Mouse (Mus musculus) frontal cortex, postnatal 25 days (tissue): ENCODE results near the gene Utp6.

Experiments used
- DNase-seq, 2 experiments: peaks; one replicate each; pipeline ENCODE4 v3.0.0; 2022; ENCODE audit warnings: low spot score in 2 of 2

Gene Utp6

DNA sequence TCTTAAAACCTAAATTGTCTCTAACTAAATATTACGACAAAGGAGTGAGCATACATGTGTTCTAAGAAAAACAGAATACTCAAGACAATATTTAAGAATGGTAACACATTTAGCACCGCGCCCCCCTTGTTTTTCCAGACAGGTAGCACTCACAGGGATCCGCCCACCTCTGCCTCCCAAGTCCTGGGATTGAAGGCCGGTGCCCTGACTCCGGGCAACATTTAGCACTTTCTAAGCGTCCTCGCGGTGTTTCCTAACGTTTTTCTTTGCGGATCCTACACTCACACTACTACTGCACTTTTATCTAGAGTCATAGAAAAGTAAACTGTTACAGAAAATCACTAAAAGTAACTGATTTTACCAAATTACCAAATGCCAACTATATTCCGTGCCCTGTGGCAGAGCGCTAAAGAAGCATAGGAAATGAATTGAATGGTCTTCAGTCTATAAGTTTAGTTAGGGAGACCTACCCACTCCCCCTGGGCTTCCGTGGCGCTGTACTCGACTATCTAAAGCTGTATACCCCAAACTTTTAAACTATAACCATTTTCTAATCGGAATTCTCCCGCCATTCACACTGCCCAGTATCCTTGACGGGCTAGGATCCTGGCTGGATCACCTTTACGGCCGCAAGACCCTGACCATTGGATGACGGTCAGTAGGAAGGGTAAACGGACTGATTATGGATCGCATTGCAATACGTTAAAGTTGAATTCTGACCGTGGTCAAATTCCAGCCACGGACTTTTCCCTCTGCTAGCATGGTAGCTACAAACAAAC, 655 bp downstream of the Utp6 start:
- DNase-seq = no peak

DNA sequence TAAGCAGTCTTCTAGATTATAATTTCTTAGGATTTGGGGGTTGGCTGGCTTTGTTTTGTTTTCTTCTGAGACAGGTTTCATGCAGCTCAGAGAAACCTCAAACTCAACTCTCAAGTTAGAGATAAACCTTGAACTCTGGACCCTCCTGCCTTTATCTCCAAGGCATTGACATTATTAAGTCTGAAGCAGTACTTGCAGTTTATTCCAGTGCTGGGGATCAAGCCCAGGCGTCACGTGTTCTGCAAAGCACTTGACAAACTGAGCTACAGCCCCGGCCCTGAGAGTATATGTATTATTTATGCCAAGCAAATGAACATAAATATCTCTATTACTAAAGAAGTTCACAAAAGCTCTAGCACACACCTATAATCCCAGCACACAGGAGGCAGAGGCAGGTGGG, 14.9 kb downstream of the Utp6 start:
- no peak for DNase-seq

DNA sequence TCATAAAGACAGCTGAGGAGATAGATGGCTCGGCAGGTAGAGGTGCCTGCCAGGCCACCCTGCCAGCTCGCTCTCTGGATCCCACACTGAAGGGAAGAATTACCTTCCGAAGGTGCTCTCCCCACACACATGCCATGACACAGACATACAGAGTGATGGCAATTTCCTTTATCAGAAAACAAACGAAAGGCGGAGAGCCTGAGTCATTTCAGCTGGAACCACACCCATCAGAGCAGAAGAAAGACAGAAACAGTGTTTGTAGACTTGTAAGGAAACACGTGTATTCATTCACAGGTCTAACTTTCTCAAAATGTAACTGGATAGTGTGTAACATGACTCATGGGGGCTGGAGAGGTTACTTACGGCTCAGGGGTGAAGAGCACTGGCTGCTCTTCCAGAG, 18.6 kb downstream of the Utp6 start:
- no peak for DNase-seq

DNA sequence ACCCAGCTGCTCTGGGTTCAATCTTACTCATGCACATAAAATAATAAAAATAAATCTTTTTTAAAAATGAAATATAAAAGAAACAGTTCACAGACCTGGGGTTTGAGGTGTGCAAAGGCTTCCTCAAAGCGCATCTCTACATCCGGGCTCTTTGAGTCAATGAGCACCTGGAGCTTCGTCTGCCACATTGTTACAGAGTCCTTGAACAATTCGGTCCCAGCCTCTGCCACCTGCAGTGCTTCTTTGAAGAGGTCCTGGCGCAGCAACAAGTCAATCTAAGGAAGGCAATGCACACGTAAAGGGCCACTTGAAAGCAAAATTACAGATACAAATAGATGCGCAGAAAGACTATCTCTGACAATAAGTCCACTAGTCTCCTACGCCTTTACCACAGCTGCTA, 19.1 kb downstream of the Utp6 start:
- no peak for DNase-seq

DNA sequence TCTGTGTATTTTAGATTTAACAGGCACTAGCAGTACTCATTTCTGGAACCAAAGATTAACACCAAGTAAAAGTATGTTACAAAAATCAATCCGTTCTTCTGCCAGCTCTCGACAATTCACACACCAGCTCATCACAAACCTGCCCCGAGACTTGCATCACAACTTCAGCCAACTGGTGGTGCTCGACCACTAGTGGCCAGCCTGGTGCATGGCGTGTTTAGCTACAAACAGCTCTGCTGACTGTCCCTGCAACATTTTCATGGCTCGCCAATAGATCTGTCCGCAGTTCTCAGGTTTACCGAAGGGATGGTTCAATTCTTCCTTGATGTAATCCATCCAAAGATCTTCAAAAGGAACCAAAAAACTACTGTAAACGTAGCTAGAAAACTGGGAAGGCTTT, 26.4 kb downstream of the Utp6 start:
- DNase-seq = no peak

DNA sequence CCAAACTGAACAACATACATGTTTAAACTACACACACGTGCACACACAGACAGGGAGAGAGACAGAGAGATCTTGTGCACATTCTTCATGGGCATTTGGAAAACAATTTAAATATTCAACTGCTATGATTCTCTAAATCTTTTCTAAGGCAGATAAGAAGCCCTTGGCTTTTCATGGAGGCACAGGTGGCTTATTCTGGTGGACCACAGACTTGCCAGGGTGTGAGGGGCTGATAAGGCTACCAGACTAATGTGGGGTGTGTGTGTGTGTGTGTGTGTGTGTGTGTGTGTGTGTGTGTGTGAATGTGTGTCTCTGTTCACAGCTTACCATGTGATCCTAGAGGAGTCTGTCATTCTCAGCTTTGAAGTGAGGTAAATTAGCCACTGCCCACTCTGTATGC, 39.4 kb downstream of the Utp6 start:
- DNase-seq = no peak

DNA sequence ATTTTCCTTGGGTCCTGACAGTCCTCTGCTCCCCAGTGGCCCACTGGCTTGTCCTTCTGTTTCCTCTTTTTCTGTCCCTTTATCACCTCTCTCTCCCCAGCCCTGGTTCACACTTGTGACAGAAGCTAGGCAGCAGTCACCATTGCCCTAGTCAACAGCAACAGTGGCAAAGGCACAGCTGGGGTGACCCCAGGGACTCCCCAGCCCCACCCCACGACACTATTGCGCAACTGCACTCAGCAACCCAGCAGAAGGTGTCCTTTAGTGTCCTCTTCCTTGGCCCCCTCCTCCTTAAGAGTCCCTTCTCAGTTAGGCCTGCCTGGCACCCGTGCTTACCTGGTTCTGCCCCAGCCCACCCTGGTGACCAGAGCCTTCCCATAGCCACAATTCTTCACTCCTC, 40.0 kb downstream of the Utp6 start:
- DNase-seq = no peak

DNA sequence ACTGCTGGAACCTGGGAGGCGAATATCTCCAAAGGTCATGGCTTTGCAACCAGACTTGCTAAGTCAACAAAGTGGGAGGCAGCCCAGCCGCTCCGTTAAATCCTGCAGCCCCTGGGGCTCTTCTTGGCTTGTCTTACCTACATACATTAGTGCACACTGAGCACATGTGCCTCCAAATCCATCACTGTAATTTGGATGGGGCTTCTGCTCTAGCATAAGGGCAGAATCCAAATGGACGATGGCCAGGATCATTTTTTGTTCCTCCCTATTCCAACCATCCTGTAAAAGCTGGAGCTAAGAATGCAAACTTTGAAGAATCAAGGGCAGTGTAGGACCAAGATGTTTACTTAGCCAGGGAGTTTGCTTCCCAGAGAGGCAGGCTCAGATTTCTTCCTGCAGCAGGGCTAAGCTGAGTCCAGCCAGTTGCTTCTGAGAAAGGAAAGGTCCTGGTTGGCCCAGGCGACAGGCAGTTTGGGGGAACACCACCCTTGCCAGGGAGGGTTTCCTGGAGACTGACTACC, 41.6 kb downstream of the Utp6 start:
- no peak for DNase-seq

DNA sequence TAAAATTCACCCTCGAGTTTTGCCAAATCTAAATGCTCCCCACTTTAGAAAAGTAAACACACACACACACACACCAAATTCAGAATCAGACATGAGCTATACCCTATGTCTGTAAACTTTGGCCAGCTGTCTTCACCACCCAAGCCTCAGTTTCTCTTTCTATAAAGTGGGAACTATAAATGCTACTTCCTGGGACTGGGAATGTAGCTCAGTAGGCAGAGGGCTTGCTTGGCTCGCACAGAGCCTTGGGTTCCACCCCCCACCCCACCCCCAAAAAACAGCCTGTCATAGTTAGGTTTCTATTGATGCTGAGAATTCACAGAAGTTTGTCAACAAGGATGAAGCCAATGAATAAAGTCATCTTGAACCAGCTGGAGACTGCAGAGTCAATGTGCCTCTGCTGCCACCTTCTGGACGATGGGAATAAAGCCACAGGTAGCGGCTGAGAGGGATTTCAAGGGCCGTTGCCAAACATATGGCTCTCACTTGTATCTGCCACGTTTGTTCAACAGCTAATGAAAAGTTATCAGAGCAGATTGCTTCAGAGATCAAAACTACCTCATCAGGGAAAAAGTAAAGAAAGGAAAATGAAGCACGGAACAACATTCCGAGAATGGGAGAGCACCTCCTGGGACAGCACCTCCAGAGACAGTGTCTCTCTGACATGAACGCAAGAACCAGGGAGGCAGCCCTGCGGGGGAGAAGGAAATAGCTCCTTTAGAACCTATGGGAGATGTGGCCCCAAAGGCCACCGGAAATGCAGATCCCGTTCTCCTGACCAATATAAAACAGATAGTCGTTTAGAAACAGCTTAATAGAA, 42.3 kb downstream of the Utp6 start:
- peak; percentile 72 to 79 for DNase-seq

DNA sequence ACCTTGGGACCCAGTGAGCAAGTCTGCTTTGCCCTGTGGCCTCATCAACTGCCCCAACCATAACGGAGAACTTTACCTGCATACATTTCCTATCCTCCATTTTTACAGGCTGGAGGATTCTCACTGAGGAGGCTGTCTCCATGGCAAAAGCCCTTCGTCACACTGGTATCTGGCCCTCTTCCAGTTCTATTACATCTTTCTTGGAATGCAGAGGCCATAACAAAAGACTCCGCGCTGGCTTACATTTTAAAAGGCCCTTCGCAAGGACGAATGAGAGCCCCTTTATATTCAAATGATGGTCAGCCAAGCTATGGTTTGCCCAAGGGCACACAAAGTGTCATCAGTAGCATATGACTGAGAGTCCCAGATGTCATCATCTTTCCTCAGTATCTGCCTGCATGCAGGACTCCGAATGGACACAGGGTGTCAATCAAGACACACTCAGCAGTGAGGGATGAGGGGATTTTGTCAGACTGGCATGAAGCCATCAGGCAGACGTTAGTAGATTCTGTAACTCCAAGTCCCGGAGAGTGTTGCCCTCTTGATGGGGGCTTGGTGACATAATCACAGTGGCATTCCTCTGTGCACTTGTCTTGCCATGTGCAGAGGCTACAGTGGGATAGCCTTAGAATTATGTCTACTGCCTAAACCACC, 46.4 kb downstream of the Utp6 start:
- no peak for DNase-seq

DNA sequence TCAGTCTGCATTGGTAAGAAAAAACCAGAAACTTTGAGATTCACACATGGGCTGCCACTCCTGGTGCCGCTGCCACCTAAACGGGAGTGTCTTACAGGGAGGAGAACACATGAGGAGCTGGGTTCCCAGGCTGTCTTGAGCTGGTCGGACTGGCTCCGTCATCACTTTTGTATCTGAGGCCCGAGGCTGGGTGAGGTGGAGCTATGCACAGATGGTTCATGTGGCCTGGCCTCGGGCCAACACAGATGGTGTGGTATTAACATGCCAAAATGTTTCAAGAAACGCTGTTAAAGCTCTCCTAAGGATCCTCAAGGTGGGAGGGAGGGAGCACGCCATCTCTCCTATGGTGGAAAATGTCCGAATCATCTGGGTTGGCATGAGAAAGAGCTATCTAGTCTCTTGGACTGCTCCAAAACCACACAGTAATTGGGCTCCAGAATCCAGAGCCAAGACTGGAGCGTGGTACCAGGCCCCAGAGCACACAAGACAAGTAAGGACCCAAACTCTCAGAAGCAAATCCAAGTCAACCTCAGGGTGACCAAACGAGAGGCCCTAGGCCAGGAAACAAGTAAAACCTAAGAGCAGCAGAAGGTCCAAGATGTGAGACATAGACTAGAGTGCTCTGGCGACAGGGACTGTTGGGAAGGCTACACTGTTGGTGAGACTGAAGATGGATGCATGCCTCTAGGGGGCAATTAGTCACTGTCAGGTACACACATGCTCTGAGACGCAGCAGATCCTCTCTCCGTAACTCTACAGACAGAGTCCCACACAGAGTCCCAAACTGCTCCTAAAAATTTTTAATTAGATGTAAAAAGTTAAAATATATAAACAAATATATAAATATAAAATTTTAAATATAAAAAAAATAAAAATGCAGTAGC, 53.3 kb downstream of the Utp6 start:
- DNase-seq = peak; percentile 15 to 20

DNA sequence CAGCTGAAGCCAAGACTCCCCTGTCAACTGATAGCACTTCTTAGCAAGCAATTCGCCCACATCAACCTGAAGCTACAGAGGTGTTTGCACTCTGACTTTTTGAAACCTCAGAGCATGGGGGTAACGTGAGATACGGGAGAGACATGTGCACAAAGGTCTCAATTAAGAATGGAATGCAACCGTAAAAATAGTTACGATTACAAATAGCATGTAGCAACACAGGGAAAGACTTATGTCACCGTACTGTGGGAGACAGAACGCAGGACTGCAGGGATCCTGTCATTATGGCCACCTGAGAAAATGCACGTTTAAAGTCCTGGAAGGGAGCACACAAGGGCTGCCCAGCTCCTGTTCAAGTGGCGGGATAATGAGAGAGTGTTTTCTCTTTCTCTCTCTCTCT, 55.3 kb downstream of the Utp6 start:
- no peak for DNase-seq

DNA sequence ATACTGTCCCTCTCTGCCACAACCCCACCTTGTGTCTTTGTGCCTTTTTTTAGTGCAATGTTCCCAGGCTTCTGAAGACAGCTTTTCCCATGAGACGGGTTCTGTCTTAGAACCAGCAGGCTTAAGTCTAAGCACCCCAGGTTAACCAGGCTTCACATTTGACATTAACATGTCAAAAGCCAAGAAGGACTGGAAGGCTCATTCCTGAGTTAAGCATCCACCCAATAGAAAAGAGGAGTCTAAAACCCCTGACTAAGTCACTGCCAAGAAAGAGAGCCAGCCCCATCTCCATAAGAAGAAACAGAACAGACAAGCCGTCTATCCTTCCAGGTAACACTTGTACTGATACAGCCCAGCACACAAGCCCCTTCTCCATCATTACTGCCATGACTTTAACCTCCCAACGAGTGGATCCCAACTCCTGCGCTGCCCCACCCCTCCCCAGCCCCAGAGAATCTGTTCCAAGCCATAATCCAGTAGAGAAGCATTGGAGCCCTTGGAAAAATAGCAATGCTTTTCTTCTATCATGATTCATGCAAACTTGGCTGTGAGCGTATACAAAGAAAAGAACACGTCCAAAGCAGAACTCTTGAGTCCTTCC, 59.2 kb downstream of the Utp6 start:
- DNase-seq = no peak

DNA sequence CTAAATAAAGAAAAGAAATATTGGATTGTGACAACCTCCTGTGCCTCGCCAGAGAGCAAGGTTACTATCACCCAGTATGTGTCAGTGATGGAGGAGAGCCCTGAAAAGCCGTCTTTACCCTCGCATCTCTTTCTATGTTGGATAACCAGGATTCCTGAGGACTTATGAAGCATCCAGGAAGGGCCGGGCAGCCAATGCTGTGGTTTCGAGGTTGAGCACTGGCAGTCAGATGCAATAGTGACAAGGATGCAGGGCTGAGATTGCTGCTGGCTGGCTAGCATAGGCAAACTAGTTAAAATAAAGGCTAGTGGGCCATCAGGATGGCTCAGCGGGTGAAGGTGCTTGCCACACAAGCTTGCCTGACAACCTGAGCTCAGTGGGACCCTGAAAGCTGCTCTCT, 61.0 kb downstream of the Utp6 start:
- DNase-seq = no peak

DNA sequence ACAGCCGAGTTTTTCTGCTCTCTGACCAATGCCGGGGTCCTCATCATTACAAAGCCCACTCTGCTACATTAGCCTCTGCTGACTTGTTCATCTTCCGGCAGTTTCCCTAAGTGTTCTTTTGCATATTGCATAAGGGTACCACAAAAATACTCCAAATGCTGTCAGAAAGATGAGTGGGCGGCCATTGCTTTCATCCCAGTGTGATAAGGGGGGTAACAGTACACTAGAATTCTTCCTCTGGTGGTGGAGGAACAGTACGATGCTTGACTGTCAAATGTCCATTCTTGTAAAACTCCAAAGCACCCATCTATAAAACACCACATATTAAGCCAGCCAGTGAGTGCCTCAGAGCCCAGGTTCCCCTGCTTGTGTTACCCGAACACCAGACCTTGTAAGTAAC, 69.9 kb downstream of the Utp6 start:
- no peak for DNase-seq

DNA sequence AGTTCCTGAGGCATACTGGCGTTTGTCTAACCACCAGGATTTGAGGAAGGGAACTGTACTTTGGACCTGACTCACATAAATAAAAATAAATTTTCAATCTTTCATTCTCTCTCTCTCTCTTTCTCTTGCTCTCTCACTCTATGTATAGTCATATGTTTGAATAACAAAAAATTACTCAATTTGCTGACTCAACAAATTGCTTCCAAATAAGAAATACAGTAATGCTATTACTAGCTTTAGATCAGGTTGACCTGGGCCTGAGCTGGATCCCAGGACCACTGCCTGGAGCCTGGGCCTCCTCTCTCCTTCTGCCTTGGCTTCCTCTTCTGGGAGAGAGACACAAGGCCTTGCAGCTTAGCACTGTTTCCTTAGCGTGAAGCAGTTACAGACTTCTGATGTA, 71.4 kb downstream of the Utp6 start:
- no peak for DNase-seq

DNA sequence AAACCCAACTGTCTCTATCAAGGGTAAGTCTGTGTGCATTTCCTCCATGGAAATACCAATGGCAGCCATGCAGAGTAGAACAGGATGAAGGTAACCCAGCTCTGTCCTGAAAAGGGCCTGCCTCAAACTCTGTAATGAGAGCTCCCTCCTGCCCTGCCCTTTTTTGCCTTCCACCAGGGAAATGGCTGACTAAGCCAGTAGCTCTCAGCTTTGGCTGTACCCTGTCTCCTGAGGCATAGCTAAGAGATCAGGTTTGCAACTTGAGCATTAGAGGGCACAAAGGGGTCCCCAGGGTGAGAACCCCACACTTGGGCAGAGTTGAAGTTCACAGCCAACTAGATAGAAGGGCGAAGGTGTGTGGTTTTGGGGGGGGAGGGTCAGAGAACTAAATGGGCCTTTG, 75.2 kb downstream of the Utp6 start:
- no peak for DNase-seq

DNA sequence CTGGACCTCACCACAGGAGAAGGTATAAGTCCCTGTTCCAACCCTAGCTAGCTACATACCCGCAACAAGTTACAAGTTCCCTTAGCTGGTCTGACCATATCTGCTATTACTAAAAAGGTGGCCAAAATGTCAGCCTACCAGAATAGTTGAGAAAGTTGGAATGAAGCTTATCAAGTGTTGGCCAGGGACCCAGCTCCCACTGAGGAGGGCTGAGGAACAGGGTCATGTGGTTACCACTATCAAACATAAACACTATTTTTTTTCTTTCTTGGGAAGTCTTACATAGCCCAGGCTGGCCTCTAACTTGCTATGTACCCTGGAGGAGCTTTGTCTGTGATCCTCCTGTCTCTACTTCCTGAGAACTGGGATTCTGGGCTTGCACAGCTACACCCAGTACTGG, 75.8 kb downstream of the Utp6 start:
- no peak for DNase-seq

DNA sequence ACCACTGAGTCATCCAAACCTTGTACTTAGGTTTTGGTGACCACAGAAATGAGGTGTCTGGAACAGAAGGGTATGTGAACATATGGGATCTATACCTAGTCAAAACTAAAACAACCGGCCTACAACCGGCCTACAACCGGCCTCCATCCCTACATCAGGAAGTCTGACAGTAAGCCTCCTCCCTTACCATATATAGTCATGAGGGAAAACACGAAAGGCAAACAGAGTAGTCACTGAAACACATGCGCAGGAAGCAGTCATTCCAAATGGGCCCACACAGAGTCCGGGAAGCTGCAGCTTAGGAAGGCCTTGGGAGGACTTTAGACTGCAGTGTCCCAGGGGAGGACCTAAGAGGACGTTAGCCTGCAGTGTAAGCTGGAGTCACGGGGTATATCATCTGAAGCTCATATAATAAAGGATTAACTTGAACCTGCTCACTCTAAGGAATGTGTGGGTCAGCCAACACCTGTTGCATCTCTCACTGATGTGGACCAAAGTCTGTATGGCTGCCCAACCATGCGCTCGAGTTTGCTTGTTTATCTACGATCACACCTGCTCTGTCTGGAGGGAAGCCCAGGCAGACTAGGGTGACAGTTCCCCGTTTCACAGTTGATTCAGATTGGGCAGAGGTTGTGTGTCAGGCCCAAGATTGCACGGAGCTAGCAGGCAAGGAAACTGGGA, 76.3 kb downstream of the Utp6 start:
- no peak for DNase-seq

DNA sequence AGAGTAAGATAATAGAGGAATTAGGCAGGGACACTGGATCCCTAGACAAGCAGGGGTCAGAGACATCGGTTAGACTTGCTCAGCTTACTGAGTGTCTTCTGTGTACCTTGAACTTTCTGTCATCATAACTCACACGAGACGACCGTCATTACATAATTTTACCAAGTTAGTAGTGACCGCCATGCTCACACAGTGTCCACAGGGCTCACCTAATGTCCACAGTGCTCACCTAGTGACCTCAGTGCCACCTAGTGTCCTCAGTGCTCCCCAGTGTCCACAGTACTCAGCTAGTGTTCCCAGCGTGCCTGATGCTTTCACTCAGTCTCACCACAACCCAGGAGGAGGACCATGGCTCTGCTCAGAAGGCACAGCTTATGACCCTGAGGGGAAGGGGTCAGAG, 77.4 kb downstream of the Utp6 start:
- no peak for DNase-seq
